Mouse (Mus musculus): Measurements from ENCODE around the gene Rp9. TPM values are rescaled to one million over a fixed set of nuclear protein-coding genes. Genes with fewer than 3 reads are reported as not detected.
"Not testable (repeated sequence)": the region's sequence is repeated elsewhere in the genome, so short reads cannot be mapped to it uniquely, and the experiment has no call there.

Rp9 gene
- total and polyA plus RNA-seq, 2 experiments from 2014 or later: 59.4 to 81.7 TPM

- Histone ChIP-seq H3K4me3 (ENCODE audit: low read depth, low read length) (no peak overlapping the region), H3K9ac (replicated peaks; ENCODE audit: low read length, poor library complexity, severe bottlenecking) (no peak overlapping the region), H3K36me3 (ENCODE audit: insufficient read depth, low read length) (peaks cover 57% of the 10 kb centered on the region), H3K27me3 (ENCODE audit: insufficient read depth, low read length) (no peaks in the 10 kb centered on the region), H3K4me1 (ENCODE audit: insufficient read depth, low read length) (no peaks in the 10 kb centered on the region), H3K9me3 (ENCODE audit: low read length) (no peaks in the 10 kb centered on the region), H3K4me2 (ENCODE audit: low read depth, low read length, poor library complexity, severe bottlenecking) (no peak overlapping the region), H3K27ac (ENCODE audit: low read depth, low read length) (no peak overlapping the region)
- no peak for DNase-seq (ENCODE audit: low spot score)
- no peak for ATAC-seq (ENCODE audit: low FRiP score)
- peak; percentile 21 for TF ChIP-seq CTCF (IDR thresholded peaks at IDR 0.05)
Measured at GRCm38 (mm10) chr9:22455041-22455440, 14.5 kb downstream of the Rp9 start.

GRCm38 (mm10) chr9:22453990-22454389 is 15.6 kb downstream of the Rp9 start, which contains the start of gene Gm17545:
Gm17545 (plus strand) TSS chr9:22454290.
- 91% methylated on average over 8 of the region's 8 CpGs for WGBS
- peaks cover 65% of the 10 kb centered on the region for H3K36me3 ChIP-seq (ENCODE audit: insufficient read depth, low read length)
- H3K4me3 ChIP-seq (ENCODE audit: low read depth, low read length); H3K4me1 ChIP-seq (ENCODE audit: insufficient read depth, low read length); H3K27me3 ChIP-seq (ENCODE audit: insufficient read depth, low read length); H3K27ac ChIP-seq (ENCODE audit: low read depth, low read length); H3K9me3 ChIP-seq (ENCODE audit: low read length); DNase-seq (ENCODE audit: low spot score); H3K9ac ChIP-seq (replicated peaks; ENCODE audit: low read length, poor library complexity, severe bottlenecking); ATAC-seq (ENCODE audit: low FRiP score); H3K4me2 ChIP-seq (ENCODE audit: low read depth, low read length, poor library complexity, severe bottlenecking): not testable (repeated sequence)

GRCm38 (mm10) chr9:22453501-22453924 is 16.0 kb downstream of the Rp9 start:
- DNase-seq (ENCODE audit: low spot score) (no peak), ATAC-seq (ENCODE audit: low FRiP score) (no peak)
- Histone ChIP-seq H3K4me3 (ENCODE audit: low read depth, low read length) (no peak overlapping the region), H3K4me1 (ENCODE audit: insufficient read depth, low read length) (no peaks in the 10 kb centered on the region), H3K4me2 (ENCODE audit: low read depth, low read length, poor library complexity, severe bottlenecking) (no peak overlapping the region), H3K9me3 (ENCODE audit: low read length) (no peaks in the 10 kb centered on the region), H3K27me3 (ENCODE audit: insufficient read depth, low read length) (no peaks in the 10 kb centered on the region), H3K9ac (replicated peaks; ENCODE audit: low read length, poor library complexity, severe bottlenecking) (no peak overlapping the region), H3K27ac (ENCODE audit: low read depth, low read length) (no peak overlapping the region), H3K36me3 (ENCODE audit: insufficient read depth, low read length) (peaks cover 69% of the 10 kb centered on the region)
- 93% methylated on average over 10 of the region's 10 CpGs for WGBS
- no peak for TF ChIP-seq CTCF (IDR thresholded peaks at IDR 0.05)

GRCm38 (mm10) chr9:22452697-22453096 is 16.8 kb downstream of the Rp9 start:
- WGBS: 91% methylated on average over 10 of the region's 10 CpGs
- ATAC-seq (ENCODE audit: low FRiP score): no peak
- Histone ChIP-seq H3K4me2 (ENCODE audit: low read depth, low read length, poor library complexity, severe bottlenecking) (no peak overlapping the region), H3K36me3 (ENCODE audit: insufficient read depth, low read length) (peaks cover 77% of the 10 kb centered on the region), H3K9me3 (ENCODE audit: low read length) (no peaks in the 10 kb centered on the region), H3K4me1 (ENCODE audit: insufficient read depth, low read length) (no peaks in the 10 kb centered on the region), H3K9ac (replicated peaks; ENCODE audit: low read length, poor library complexity, severe bottlenecking) (no peak overlapping the region), H3K27me3 (ENCODE audit: insufficient read depth, low read length) (no peaks in the 10 kb centered on the region), H3K4me3 (ENCODE audit: low read depth, low read length) (no peak overlapping the region), H3K27ac (ENCODE audit: low read depth, low read length) (no peak overlapping the region)
- TF ChIP-seq CTCF (IDR thresholded peaks at IDR 0.05): no peak
- DNase-seq (ENCODE audit: low spot score): no peak

DNA sequence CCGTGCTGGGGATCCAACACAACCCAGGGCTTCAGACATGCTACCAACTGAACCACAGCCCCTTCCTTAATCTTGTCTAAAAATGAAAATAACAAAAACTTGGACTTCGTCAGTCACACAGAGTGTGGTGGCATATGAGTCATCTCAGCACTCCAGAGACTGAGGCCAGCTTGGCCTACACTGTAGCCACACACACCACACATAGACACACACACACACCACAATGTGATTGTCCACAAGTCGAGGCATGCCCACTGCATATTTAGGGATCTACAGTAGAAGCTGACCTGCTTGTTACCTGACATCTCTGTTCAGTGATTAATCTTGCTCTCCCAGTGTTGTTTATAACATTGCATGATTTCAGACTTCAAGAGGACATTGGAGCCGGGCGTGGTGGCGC is 20.3 kb downstream of the Rp9 start:
- Histone ChIP-seq H3K27me3 (ENCODE audit: insufficient read depth, low read length) (no peaks in the 10 kb centered on the region), H3K4me1 (ENCODE audit: insufficient read depth, low read length) (no peaks in the 10 kb centered on the region), H3K4me2 (ENCODE audit: low read depth, low read length, poor library complexity, severe bottlenecking) (no peak overlapping the region), H3K27ac (ENCODE audit: low read depth, low read length) (no peak overlapping the region), H3K4me3 (ENCODE audit: low read depth, low read length) (no peak overlapping the region), H3K36me3 (ENCODE audit: insufficient read depth, low read length) (peaks cover 68% of the 10 kb centered on the region), H3K9ac (replicated peaks; ENCODE audit: low read length, poor library complexity, severe bottlenecking) (no peak overlapping the region), H3K9me3 (ENCODE audit: low read length) (no peaks in the 10 kb centered on the region)
- WGBS: 95% methylated on average over 6 of the region's 6 CpGs
- no peak for ATAC-seq (ENCODE audit: low FRiP score)
- no peak for DNase-seq (ENCODE audit: low spot score)
- no peak for TF ChIP-seq CTCF (IDR thresholded peaks at IDR 0.05)

- ATAC-seq (ENCODE audit: low FRiP score): no peak
- Histone ChIP-seq H3K9ac (replicated peaks; ENCODE audit: low read length, poor library complexity, severe bottlenecking) (no peak overlapping the region), H3K36me3 (ENCODE audit: insufficient read depth, low read length) (peaks cover 65% of the 10 kb centered on the region), H3K4me1 (ENCODE audit: insufficient read depth, low read length) (no peaks in the 10 kb centered on the region), H3K27me3 (ENCODE audit: insufficient read depth, low read length) (no peaks in the 10 kb centered on the region), H3K4me3 (ENCODE audit: low read depth, low read length) (no peak overlapping the region), H3K27ac (ENCODE audit: low read depth, low read length) (no peak overlapping the region), H3K4me2 (ENCODE audit: low read depth, low read length, poor library complexity, severe bottlenecking) (no peak overlapping the region), H3K9me3 (ENCODE audit: low read length) (no peaks in the 10 kb centered on the region)
- no peak for DNase-seq (ENCODE audit: low spot score)
- 85% methylated on average over 13 of the region's 13 CpGs for WGBS
- peak; percentile 29; the same call in 1 of the 2 replicates for TF ChIP-seq CTCF (IDR thresholded peaks at IDR 0.05)
Measured at GRCm38 (mm10) chr9:22448420-22448819, 21.1 kb downstream of the Rp9 start.

Measured in midbrain, postnatal 0 days (tissue).